Mouse (Mus musculus) natural killer cell, adult 2 months (primary cell): ENCODE results near the gene Gm5678.

ENCODE experiments used
- DNase-seq, 2 experiments: peaks; one replicate each; pipeline ENCODE4 v3.0.0; 2022; ENCODE audit warnings: low spot score in 2 of 2

Gm5678 gene

DNA sequence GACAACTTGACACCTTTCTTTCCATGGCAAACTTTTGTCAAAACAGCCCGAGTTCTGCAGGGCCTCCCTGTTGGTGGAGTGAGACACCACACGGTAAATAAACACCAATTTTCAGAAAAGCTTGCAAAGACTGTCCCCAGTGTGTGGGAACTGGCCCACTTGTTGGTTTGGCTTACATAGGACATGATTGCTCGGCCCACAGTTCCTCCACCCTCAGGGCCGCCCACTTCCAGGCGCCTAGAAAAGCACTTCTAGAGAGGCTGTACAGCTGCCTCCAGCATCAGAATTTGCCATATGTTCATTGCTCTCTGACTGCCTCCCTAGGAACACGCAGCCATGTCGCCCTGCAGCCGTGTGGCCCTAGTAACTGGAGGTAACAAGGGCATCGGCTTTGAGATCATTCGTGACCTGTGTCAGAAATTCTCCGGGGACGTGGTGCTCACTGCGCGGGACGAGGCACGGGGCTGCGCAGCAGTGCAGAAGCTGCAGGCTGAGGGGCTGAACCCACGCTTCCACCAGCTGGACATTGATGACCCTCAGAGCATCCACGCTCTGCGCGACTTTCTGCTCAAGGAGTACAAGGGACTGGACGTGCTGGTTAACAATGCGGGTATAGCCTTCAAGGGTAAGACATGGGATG is at the start of gene Gm5678:
Gm5678 (plus strand) TSS at position 337 of the 640 bp plus-strand sequence.
- no peak for DNase-seq

DNA sequence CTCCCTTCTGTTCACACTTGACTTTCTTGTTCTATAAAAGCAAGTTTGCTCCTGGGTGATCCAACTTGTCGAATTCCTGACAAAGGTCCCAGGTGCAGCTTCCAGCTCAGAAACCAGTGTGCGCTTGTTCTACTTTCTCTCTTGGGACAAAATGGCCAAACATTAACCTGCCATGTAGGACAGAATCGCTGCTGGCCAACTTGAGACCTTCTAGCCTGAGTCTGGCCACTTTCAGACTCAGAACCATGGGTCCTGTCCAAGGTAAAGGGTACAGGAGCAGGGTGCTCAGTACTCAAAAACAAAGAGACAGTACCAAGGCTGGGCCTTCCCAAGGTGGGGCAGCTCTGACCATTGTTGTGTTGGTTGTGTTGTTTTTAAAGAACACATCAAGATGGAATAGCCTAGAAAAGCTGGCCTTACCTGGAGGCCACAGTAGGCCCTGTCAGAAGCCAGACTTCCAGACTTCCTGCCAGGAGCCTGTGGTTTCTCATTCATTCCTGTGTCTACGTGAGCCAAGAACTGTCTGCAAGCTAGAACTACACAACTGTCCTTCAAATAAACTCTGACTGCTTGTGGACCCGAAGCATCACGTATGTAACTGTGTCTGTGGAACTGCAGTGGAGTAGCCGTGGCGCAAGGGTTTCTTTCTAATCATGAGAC is 49.4 kb upstream of the Gm5678 start:
- DNase-seq = no peak

DNA sequence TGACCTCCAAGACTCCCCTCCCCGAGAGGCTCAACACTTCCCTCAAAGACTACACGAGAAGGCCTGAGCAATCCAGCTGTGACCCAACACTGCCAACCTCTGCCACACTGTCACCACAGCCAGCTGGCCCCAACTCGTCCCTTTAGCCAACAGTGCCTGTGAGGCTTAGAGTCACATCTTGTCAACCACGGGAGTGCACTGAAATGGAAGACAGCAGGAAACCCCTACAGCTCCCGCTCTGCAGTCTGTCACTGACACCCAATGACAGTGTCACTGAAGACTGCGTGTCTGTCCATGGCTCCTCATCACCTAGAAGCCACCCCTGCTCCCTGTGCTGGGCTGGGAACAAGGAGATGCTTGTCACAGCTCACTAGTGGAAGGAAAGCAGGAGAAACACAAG is 46.8 kb upstream of the Gm5678 start:
- no peak for DNase-seq

DNA sequence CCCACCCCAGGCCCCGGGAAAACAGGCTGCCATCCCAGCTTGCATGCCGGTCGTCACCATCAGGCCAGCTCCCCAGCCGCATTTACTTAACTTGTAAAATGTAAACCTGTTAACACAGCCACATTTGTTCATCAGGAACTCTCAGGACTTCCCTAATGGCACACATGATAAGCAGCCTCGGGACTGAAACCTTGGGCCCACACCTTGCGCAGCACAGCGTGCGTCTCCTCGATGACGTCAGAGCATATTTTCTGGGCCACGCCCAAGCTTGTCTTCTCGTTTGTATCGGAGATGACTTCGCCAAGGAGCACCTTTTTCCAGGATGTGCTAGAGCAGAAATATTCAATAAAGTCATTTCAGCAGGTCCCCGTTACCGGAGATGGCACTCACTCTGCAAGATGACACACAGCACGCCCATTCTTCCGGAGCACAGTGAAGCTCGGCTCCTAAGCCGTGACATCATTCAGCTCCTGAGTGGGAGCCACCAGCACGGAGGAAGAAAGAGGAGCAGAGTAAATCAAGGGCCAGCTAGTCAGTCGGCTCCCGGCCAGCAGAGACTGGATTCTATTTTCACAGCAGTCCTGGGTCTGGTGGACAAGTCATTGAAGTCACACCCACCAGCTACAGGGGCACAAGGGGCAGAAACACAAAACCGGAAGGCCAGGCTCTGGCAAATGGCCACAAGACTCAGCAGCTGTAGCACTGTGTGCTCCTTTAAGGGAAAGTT is 42.8 kb upstream of the Gm5678 start:
- no peak for DNase-seq

DNA sequence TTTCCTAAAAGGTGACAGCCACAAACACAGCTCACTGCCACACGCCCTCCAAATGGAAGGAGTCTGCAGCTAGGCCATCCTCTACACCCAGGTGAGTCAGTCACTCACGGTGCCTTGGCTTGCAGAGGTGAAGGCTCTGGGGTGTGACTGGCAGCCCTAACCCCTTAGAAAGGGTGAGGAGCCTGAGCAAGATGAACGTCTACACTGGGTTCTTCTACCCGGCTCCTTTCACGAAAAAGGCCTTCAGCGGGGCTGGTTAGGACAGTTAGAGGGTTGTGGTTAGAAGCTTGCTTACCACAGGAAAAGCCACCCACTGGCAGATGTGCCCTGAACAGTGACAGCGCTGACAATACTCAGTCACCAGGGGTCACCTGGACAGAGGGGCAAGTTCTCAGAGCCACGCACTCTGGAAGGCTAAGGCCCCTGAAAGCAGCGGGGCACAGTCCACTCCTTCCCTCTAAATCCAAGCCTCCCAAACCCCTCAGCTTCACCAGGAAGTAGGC is 42.1 kb upstream of the Gm5678 start:
- DNase-seq = peak; percentile 28 to 64

DNA sequence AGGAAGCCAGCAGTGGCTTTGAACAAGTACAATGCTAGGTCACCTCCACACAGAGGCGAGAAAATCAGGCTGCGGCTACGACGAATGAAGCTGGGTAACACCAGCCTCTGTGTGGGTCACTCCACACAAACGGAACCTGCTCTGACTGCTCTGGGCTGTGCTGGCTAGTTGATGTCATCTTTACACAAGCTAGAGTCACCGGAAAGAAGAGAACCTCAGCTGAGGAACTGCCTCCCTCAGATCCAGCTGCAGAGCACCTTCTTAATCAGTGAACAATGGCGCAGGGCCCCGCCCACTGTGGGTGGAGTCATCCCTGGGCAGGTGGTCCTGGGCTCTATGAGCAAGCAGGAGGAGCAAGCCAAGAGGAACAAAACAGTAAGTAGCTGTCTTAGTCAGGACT is 41.5 kb upstream of the Gm5678 start:
- DNase-seq = peak; percentile 53 to 75

DNA sequence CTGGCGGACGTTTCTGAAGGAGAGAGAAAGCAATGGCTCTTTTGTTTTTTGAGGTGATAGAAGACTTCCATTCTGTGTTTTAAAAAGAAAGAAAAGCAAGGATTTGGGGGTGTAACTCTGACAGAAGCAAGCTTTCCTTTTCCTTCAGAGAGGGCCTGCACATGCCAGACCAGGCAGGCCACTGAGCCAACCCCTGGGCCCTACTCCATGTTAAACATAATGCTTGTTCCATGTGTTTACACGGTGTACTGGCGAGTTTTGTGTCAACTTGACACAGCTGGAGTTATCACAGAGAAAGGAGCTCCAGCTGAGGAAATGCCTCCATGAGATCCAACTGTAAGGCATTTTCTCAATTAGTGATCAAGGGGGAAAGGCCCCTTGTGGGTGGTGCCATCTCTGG is 39.6 kb upstream of the Gm5678 start:
- DNase-seq = no peak

DNA sequence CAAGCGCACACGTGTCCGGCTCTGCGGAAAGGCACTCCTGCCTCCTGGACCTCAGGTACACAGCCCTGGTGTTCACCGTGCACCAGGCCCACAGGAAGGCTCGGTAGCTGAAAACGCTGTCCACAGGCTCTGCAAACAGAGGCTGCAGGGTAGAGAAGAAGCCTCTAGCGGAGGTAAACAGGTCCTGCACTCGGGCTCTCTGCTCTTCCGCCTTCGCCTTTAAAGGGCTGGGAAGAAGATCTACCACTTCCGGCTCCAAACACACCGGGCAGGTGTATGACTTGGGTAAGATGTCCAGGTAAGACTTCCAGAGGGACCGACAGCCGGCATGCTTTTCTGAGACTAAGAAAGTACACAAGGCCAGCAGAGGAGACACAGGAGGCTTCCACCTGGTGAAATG is 37.0 kb upstream of the Gm5678 start:
- DNase-seq = no peak

DNA sequence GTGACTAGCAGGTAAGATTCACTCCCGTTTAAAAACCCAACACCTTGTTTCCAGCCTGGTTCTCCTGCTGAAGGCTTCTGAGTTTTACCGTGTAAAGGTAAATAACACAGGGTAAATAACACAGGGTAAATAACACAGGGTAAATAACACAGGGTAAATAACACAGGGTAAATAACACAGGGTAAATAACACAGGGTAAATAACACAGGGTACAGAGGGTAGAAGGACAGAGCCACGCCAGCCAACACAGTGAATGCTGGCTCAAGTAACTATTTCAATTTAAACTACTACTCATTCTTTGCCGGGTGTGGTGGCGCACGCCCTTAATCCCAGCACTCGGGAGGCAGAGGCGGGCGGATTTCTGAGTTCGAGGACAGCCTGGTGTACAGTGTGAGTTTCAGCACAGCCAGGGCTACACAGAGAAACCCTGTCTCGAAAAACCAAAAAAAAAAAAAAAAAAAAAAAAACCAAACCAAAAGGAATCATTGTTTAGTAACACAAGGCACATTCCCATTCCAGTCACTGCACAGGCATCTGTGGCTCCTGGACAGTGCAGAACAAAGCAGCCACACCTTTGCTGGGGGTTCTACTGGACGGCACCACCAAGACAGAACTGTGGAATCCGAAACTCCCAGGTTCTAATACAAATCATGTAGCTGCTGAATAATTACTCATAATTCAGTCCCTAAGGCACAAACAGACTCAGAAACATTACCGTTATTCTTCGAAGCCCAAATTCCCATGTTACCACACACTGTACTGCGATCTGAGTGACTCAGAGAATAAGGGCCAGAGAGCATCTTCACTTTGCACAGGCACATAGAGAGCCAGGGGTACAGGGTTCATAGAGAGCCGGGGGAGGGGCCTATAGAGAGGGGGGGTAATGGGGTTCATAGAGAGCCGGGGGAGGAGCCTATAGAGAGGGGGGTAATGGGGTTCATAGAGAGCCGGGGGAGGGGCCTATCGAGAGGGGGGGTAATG is 36.2 kb upstream of the Gm5678 start:
- DNase-seq = no peak

DNA sequence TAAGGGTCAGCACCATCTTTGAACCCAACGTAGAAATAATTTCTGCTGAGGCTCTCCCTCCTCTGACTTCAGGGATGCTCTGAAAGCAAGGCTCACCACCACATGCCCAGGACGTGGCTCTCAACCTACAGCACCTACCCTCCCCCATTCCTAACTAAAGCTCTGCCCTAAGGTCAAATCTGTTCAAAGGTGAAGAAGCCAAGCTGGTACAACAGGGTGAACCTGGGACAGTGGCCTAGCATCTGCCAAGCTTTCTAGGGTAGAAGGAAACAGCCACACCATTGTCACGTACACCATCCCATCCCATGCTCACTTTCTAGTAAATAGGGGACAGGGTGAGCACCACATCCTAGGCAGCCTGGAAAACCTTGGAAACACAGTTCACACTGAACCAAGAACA is 35.2 kb upstream of the Gm5678 start:
- DNase-seq = no peak

DNA sequence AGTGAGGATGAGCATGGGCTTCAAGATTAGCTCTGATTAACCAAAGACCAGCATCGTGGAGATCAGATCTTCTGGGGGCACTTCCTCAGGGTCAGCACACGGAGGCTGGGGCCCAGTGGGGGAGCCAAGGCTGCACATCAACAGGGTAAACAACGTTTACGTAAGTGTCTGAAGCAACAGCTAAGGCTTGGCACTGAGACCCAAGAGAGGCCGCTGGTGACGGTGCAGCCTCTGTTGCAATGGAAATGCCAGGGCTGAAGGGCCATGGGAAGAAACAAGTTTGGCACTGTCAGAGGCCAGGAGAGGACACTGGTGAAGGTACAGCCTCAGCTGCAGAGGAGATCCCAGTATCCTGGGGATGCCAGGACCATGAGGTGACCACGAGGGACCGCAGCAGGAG is 34.5 kb upstream of the Gm5678 start:
- no peak for DNase-seq

DNA sequence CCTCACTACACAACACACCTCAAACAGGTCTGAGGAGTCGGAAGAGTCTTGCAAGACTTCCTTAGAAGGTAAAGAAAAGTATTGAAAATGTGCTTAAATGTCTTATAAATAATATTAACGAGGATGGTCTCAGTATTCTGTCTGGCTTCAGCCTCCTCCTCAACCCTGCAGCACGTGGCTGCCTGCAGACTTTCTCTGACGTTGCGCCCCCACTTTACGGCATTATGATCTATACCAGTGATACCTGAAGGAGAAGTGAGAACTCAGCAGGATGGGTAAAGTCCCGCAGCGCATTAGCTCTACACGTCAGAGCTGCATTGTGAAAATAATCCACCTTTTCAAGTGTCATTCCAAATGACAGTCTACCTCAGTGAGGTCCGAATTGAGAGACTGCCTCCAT is 33.4 kb upstream of the Gm5678 start:
- DNase-seq = no peak

DNA sequence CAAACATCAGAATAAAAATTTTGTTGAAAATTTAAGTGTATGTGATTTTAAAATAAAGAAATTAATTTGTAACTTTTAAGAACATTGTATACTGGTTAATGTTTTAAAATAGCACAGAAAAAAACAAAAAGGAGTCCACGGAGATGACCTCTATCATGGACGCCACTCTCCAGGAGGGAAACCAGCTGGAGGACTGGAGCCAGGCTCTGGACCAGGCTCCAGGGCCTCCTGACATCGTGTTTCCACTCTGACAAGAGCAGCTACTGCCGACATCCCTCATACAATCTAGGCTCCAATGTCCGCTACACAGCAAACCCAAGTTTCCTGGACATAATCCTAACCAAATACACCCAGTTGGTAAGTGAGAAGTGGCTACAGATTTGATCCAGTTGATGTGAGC is 32.1 kb upstream of the Gm5678 start:
- no peak for DNase-seq

DNA sequence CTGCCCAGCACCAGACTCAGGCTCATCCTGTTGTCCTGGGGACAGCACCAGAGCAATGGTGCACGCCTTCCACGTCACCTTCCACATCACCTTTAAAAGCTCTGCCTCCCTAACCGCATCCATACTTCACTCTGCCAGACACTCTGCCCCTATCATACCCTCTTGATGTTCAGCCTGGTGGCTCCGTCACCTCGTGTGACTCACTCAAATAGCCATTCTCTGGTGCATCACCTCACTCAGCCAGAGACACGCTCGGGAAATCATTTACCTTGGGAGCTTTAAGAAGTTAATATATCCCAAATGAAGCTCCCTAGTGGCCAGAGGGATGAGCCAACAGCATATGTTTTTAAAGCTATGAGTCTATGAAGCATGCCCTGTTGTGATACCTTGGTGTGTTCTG is 31.1 kb upstream of the Gm5678 start:
- no peak for DNase-seq

DNA sequence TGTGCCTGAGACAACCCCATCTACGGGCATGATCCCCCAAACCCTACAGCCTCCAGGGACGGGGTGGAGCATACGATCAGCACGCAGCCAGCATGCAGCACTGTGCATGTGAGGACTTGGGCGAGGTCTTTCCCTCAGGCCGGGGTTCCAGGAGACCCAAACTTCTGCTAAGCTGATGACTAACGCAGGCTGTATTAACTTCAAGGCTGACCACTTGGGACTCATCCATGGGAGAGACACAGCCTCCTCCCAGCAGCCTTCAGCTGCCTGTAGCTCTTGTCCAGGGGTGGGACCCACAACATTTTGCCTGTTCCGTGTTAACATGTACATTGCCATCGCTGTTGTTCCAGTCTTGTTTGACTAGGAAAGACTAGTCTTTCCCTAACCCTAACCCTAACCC is 30.3 kb upstream of the Gm5678 start:
- DNase-seq = no peak

DNA sequence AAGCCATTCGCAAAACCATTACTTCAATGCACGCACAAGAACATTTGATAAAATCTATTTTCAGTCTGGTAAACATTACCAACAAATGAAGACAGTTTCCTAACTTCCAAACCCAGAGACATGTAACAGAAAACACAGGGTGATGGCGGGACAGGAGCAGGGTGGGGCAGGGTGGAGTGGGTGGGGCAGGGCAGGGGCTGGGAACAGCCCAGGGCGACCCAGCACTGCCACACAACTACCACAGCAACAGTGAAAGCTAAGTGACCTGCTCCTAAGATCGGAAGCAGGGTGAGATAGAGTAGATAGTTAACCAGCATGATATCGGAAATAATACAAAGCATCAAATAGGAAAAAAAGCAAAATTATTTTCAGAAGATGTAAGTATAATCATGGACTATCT is 28.4 kb upstream of the Gm5678 start:
- no peak for DNase-seq

DNA sequence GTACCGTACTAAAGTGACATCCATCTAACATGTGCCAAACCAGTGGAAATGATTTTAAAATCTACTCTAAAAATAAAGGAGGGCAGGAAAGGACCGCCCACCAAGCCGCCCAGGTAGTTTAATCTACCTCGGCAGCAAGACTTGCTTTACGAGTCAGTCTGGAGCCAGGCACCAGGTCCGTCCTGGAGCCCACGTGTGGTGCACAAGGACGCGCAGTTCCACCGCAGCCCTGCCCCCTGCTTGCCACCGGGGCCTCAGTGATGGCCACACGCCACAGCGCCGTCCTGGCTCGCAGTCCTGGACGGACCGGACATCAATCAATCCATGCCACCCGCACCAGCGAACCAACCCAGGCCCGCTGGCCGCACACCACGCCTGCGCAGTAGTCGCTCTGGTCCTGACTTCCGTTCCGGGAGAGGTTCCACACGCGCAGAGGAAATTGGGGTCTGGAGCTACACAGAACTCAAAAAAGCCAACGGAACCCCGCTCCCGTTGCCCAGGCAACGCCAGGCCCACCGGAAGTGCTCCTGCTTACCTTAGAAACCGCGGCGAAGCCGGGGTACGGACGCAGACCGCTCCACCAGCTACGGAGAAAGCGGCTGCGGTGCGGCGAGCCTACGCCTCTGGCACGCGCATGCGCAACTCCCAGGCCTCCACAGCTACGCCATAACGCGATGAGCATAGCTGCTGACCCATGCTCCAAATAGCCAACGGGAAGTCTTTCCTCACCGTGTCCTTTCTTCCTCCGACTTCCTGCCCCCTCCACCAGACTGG is 24.3 kb upstream of the Gm5678 start, which contains the start of gene Setd4:
Setd4 (minus strand) TSS at position 625 of the 774 bp plus-strand sequence.
- peak; percentile 84 to 88 for DNase-seq

DNA sequence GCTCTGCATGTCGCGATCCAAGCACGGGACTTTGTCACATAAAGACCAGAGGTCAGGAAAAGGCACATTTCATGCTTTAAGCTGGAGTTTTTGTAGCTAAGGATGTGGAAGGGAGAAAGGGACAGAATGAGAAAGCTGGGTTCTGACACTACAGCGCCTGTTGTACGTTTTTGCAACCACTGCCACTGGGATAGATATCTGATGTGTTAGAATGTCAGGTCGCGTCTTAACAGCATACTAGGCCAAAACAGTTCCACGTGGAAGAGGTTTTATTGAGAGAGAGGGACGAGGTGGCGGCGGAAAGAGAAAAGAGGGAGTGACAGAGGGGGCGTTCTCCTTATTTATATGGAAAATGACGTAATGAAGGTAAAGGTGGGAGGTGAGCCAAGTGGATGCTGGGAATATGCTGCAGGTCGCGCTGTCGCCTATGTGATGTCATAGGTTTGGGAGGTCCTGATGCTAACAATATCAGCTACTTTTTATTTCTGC is 23.4 kb upstream of the Gm5678 start:
- DNase-seq = no peak

DNA sequence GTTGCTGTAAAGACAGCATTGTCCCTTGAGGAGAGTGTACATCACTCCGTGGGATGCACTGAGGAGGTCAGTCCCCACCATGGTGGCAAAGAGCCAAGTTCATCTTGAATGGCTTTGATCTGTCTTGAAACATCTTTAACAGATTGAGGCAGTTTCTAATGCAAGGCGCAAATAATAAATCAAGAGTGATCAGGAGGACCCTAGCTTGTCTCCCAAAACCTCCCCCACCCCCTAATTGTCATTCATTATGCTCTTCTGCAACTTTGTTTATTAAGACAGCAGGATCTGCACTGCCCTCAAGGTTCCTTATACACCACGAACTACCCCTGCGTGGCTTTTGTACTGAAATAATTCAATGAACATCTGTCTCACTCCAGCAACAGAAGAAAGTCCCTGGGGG is 22.3 kb upstream of the Gm5678 start, which contains the start of gene Cbr1:
Cbr1 (plus strand) TSS at position 301 of the 400 bp plus-strand sequence.
- DNase-seq = no peak

DNA sequence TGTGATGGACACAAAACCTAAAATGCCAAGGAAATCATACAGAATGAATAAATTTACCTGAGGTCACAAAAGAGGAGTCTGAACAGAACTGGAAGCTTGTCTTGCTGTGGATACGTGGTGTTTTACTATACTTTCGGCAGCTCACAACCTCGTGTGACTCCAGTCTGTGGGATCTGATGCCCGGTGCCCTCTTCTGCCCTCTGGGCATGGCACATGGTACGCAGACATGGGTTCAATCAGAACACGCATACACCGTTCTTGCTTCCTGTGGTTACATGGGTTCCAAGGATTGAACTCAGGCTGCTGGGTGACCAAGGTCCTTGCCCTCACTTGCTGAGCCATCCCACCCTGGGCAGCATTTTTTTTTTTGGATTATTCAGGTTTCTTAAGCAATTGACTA is 21.8 kb upstream of the Gm5678 start:
- no peak for DNase-seq

DNA sequence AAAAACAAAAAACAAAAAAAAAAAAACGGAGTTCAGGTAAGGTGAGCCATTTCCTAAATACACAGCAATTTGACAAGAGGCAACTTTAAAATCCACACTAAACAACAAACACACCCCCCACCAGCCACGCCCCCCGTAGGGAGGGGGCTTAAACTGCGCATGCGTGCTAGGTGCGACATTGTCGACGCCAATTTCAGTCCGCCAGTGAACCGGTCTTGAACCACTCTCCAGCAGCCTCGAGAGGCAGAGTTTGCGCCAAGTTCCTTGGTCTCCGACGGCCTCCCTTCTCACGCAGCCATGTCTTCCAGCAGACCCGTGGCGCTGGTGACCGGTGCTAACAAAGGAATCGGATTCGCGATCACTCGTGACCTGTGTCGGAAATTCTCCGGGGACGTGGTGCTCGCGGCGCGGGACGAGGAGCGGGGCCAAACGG is 20.2 kb upstream of the Gm5678 start:
- peak; percentile 86 to 91 for DNase-seq
